Mouse (Mus musculus): ENCODE measurements around the gene Dclk3.

Gene Dclk3

GRCm38 (mm10) chr9:111446204-111446603 is 7.3 kb downstream of the Dclk3 start:
- TF ChIP-seq POU5F1 (IDR thresholded peaks at IDR 0.05; ENCODE audit: borderline replicate concordance, low read length): no peak
- no peak for TF ChIP-seq CTCF (conservative IDR thresholded peaks at IDR 0.05; ENCODE audit: low read length)
- TF ChIP-seq NANOG (IDR thresholded peaks at IDR 0.05; ENCODE audit: borderline replicate concordance, low read length): no peak
- H3K9me3 ChIP-seq (ENCODE audit: low read length): no peaks in the 10 kb centered on the region
- H3K36me3 ChIP-seq (ENCODE audit: insufficient read depth, low read length): no peaks in the 10 kb centered on the region
- H3K4me3 ChIP-seq (replicated peaks; ENCODE audit: low read length): no peak overlapping the region
- H3K4me1 ChIP-seq (replicated peaks; ENCODE audit: low read depth, low read length): no peaks in the 10 kb centered on the region
- H3K27me3 ChIP-seq (ENCODE audit: insufficient read depth, low read length): peaks cover 8% of the 10 kb centered on the region

- no peaks in the 10 kb centered on the region for H3K27me3 ChIP-seq (ENCODE audit: insufficient read depth, low read length)
- H3K9me3 ChIP-seq (ENCODE audit: low read length): no peaks in the 10 kb centered on the region
- H3K36me3 ChIP-seq (ENCODE audit: insufficient read depth, low read length): no peaks in the 10 kb centered on the region
- H3K4me1 ChIP-seq (replicated peaks; ENCODE audit: low read depth, low read length): no peaks in the 10 kb centered on the region
- no peak overlapping the region for H3K4me3 ChIP-seq (replicated peaks; ENCODE audit: low read length)
- no peak for TF ChIP-seq CTCF (conservative IDR thresholded peaks at IDR 0.05; ENCODE audit: low read length)
- no peak for TF ChIP-seq POU5F1 (IDR thresholded peaks at IDR 0.05; ENCODE audit: borderline replicate concordance, low read length)
- no peak for TF ChIP-seq NANOG (IDR thresholded peaks at IDR 0.05; ENCODE audit: borderline replicate concordance, low read length)
Measured at GRCm38 (mm10) chr9:111448976-111449375, 10.1 kb downstream of the Dclk3 start.

- Histone ChIP-seq H3K4me3 (replicated peaks; ENCODE audit: low read length) (no peak overlapping the region), H3K27me3 (ENCODE audit: insufficient read depth, low read length) (no peaks in the 10 kb centered on the region), H3K9me3 (ENCODE audit: low read length) (no peaks in the 10 kb centered on the region), H3K4me1 (replicated peaks; ENCODE audit: low read depth, low read length) (no peaks in the 10 kb centered on the region), H3K36me3 (ENCODE audit: insufficient read depth, low read length) (no peaks in the 10 kb centered on the region)
- no peak for TF ChIP-seq CTCF (conservative IDR thresholded peaks at IDR 0.05; ENCODE audit: low read length)
- no peak for TF ChIP-seq NANOG (IDR thresholded peaks at IDR 0.05; ENCODE audit: borderline replicate concordance, low read length)
- no peak for TF ChIP-seq POU5F1 (IDR thresholded peaks at IDR 0.05; ENCODE audit: borderline replicate concordance, low read length)
Measured at GRCm38 (mm10) chr9:111449880-111450279, 11.0 kb downstream of the Dclk3 start.

GRCm38 (mm10) chr9:111450853-111451404 is 12.0 kb downstream of the Dclk3 start:
- Histone ChIP-seq H3K9me3 (ENCODE audit: low read length) (no peaks in the 10 kb centered on the region), H3K36me3 (ENCODE audit: insufficient read depth, low read length) (no peaks in the 10 kb centered on the region), H3K4me3 (replicated peaks; ENCODE audit: low read length) (no peak overlapping the region), H3K27me3 (ENCODE audit: insufficient read depth, low read length) (no peaks in the 10 kb centered on the region), H3K4me1 (replicated peaks; ENCODE audit: low read depth, low read length) (no peaks in the 10 kb centered on the region)
- TF ChIP-seq POU5F1 (IDR thresholded peaks at IDR 0.05; ENCODE audit: borderline replicate concordance, low read length) (no peak), NANOG (IDR thresholded peaks at IDR 0.05; ENCODE audit: borderline replicate concordance, low read length) (no peak), CTCF (conservative IDR thresholded peaks at IDR 0.05; ENCODE audit: low read length) (no peak)

- Histone ChIP-seq H3K27me3 (ENCODE audit: insufficient read depth, low read length) (no peaks in the 10 kb centered on the region), H3K36me3 (ENCODE audit: insufficient read depth, low read length) (no peaks in the 10 kb centered on the region)
Measured at GRCm38 (mm10) chr9:111453895-111454294, 15.0 kb downstream of the Dclk3 start.

GRCm38 (mm10) chr9:111457176-111457935 is 18.5 kb downstream of the Dclk3 start:
- Histone ChIP-seq H3K4me3 (replicated peaks; ENCODE audit: low read length) (no peak overlapping the region), H3K27me3 (ENCODE audit: insufficient read depth, low read length) (no peaks in the 10 kb centered on the region), H3K36me3 (ENCODE audit: insufficient read depth, low read length) (no peaks in the 10 kb centered on the region), H3K4me1 (replicated peaks; ENCODE audit: low read depth, low read length) (peaks cover 13% of the 10 kb centered on the region), H3K9me3 (ENCODE audit: low read length) (no peaks in the 10 kb centered on the region)
- TF ChIP-seq CTCF (conservative IDR thresholded peaks at IDR 0.05; ENCODE audit: low read length): no peak
- no peak for TF ChIP-seq NANOG (IDR thresholded peaks at IDR 0.05; ENCODE audit: borderline replicate concordance, low read length)
- TF ChIP-seq POU5F1 (IDR thresholded peaks at IDR 0.05; ENCODE audit: borderline replicate concordance, low read length): no peak

More at GRCm38 (mm10) chr9:111453895-111454294, 15.0 kb downstream of the Dclk3 start:
- Histone ChIP-seq H3K4me3 (replicated peaks; ENCODE audit: low read length) (no peak overlapping the region), H3K4me1 (replicated peaks; ENCODE audit: low read depth, low read length) (no peaks in the 10 kb centered on the region), H3K9me3 (ENCODE audit: low read length) (no peaks in the 10 kb centered on the region)
- no peak for TF ChIP-seq POU5F1 (IDR thresholded peaks at IDR 0.05; ENCODE audit: borderline replicate concordance, low read length)
- TF ChIP-seq CTCF (conservative IDR thresholded peaks at IDR 0.05; ENCODE audit: low read length): no peak
- TF ChIP-seq NANOG (IDR thresholded peaks at IDR 0.05; ENCODE audit: borderline replicate concordance, low read length): no peak

- Histone ChIP-seq H3K27me3 (ENCODE audit: insufficient read depth, low read length) (no peaks in the 10 kb centered on the region), H3K4me1 (replicated peaks; ENCODE audit: low read depth, low read length) (peaks cover 13% of the 10 kb centered on the region), H3K36me3 (ENCODE audit: insufficient read depth, low read length) (no peaks in the 10 kb centered on the region), H3K9me3 (ENCODE audit: low read length) (no peaks in the 10 kb centered on the region), H3K4me3 (replicated peaks; ENCODE audit: low read length) (no peak overlapping the region)
- TF ChIP-seq NANOG (IDR thresholded peaks at IDR 0.05; ENCODE audit: borderline replicate concordance, low read length) (no peak), POU5F1 (IDR thresholded peaks at IDR 0.05; ENCODE audit: borderline replicate concordance, low read length) (no peak), CTCF (conservative IDR thresholded peaks at IDR 0.05; ENCODE audit: low read length) (no peak)
Measured at GRCm38 (mm10) chr9:111457936-111458310, 19.0 kb downstream of the Dclk3 start.

- Histone ChIP-seq H3K4me1 (replicated peaks; ENCODE audit: low read depth, low read length) (peaks cover 13% of the 10 kb centered on the region), H3K9me3 (ENCODE audit: low read length) (no peaks in the 10 kb centered on the region), H3K4me3 (replicated peaks; ENCODE audit: low read length) (no peak overlapping the region), H3K27me3 (ENCODE audit: insufficient read depth, low read length) (no peaks in the 10 kb centered on the region), H3K36me3 (ENCODE audit: insufficient read depth, low read length) (no peaks in the 10 kb centered on the region)
- TF ChIP-seq NANOG (IDR thresholded peaks at IDR 0.05; ENCODE audit: borderline replicate concordance, low read length): no peak
- no peak for TF ChIP-seq CTCF (conservative IDR thresholded peaks at IDR 0.05; ENCODE audit: low read length)
- TF ChIP-seq POU5F1 (IDR thresholded peaks at IDR 0.05; ENCODE audit: borderline replicate concordance, low read length): no peak
Measured at GRCm38 (mm10) chr9:111459466-111459865, 20.6 kb downstream of the Dclk3 start.

Data from E14TG2a.4 (cell line).